Mouse (Mus musculus): Measurements from ENCODE around the gene Foxn3. TPM values are rescaled to one million over a fixed set of nuclear protein-coding genes. Genes with fewer than 3 reads are reported as not detected.

The Foxn3 gene
- polyA plus RNA-seq, 1 experiment, result 61.0 TPM

GRCm38 (mm10) chr12:99381317-99381716 lies 182.1 kb downstream of the Foxn3 start:
- Histone ChIP-seq H3K27ac (ENCODE audit: insufficient read depth, low read length) (no peak overlapping the region), H3K27me3 (ENCODE audit: control insufficient read depth, insufficient read depth, low read length, poor library complexity, severe bottlenecking) (no peaks in the 10 kb centered on the region), H3K9me3 (replicated peaks; ENCODE audit: control insufficient read depth, insufficient read depth, low read length, poor library complexity, severe bottlenecking) (no peaks in the 10 kb centered on the region), H3K9ac (ENCODE audit: low read depth, poor library complexity, severe bottlenecking) (no peak overlapping the region), H3K36me3 (ENCODE audit: control insufficient read depth, insufficient read depth, low read length, poor library complexity, severe bottlenecking) (no peaks in the 10 kb centered on the region), H3K4me1 (ENCODE audit: control insufficient read depth, insufficient read depth, low read length) (peaks cover 8% of the 10 kb centered on the region), H3K4me3 (ENCODE audit: low read depth, low read length) (no peak overlapping the region)
- TF ChIP-seq POLR2A (IDR thresholded peaks at IDR 0.05; ENCODE audit: insufficient read depth, low read length), result no peak
- no peak for TF ChIP-seq EP300 (IDR thresholded peaks at IDR 0.05; ENCODE audit: insufficient read depth, low read depth, low read length)
- no peak for TF ChIP-seq CTCF (IDR thresholded peaks at IDR 0.05; ENCODE audit: low read depth, low read length)

GRCm38 (mm10) chr12:99380855-99381262 lies 182.5 kb downstream of the Foxn3 start:
- Histone ChIP-seq H3K9ac (ENCODE audit: low read depth, poor library complexity, severe bottlenecking) (no peak overlapping the region), H3K36me3 (ENCODE audit: control insufficient read depth, insufficient read depth, low read length, poor library complexity, severe bottlenecking) (no peaks in the 10 kb centered on the region), H3K9me3 (replicated peaks; ENCODE audit: control insufficient read depth, insufficient read depth, low read length, poor library complexity, severe bottlenecking) (no peaks in the 10 kb centered on the region), H3K4me3 (ENCODE audit: low read depth, low read length) (no peak overlapping the region), H3K27me3 (ENCODE audit: control insufficient read depth, insufficient read depth, low read length, poor library complexity, severe bottlenecking) (no peaks in the 10 kb centered on the region), H3K4me1 (ENCODE audit: control insufficient read depth, insufficient read depth, low read length) (peaks cover 8% of the 10 kb centered on the region), H3K27ac (ENCODE audit: insufficient read depth, low read length) (no peak overlapping the region)
- TF ChIP-seq EP300 (IDR thresholded peaks at IDR 0.05; ENCODE audit: insufficient read depth, low read depth, low read length), result no peak
- no peak for TF ChIP-seq CTCF (IDR thresholded peaks at IDR 0.05; ENCODE audit: low read depth, low read length)
- no peak for TF ChIP-seq POLR2A (IDR thresholded peaks at IDR 0.05; ENCODE audit: insufficient read depth, low read length)

- no peaks in the 10 kb centered on the region for H3K9me3 ChIP-seq (replicated peaks; ENCODE audit: control insufficient read depth, insufficient read depth, low read length, poor library complexity, severe bottlenecking)
- H3K27ac ChIP-seq (ENCODE audit: insufficient read depth, low read length), result no peak overlapping the region
- no peaks in the 10 kb centered on the region for H3K36me3 ChIP-seq (ENCODE audit: control insufficient read depth, insufficient read depth, low read length, poor library complexity, severe bottlenecking)
- H3K4me1 ChIP-seq (ENCODE audit: control insufficient read depth, insufficient read depth, low read length), result peaks cover 5% of the 10 kb centered on the region
- H3K27me3 ChIP-seq (ENCODE audit: control insufficient read depth, insufficient read depth, low read length, poor library complexity, severe bottlenecking), result no peaks in the 10 kb centered on the region
- no peak overlapping the region for H3K4me3 ChIP-seq (ENCODE audit: low read depth, low read length)
- TF ChIP-seq EP300 (IDR thresholded peaks at IDR 0.05; ENCODE audit: insufficient read depth, low read depth, low read length), result no peak
- no peak for TF ChIP-seq POLR2A (IDR thresholded peaks at IDR 0.05; ENCODE audit: insufficient read depth, low read length)
- no peak for TF ChIP-seq CTCF (IDR thresholded peaks at IDR 0.05; ENCODE audit: low read depth, low read length)
- H3K9ac ChIP-seq (ENCODE audit: low read depth, poor library complexity, severe bottlenecking), result no peak overlapping the region
These were observed 183.3 kb downstream of the Foxn3 start for GRCm38 (mm10) chr12:99380124-99380523.

GRCm38 (mm10) chr12:99378284-99378683 lies 185.1 kb downstream of the Foxn3 start:
- H3K36me3 ChIP-seq (ENCODE audit: control insufficient read depth, insufficient read depth, low read length, poor library complexity, severe bottlenecking), result no peaks in the 10 kb centered on the region
- no peak overlapping the region for H3K27ac ChIP-seq (ENCODE audit: insufficient read depth, low read length)
- TF ChIP-seq POLR2A (IDR thresholded peaks at IDR 0.05; ENCODE audit: insufficient read depth, low read length) (no peak), EP300 (IDR thresholded peaks at IDR 0.05; ENCODE audit: insufficient read depth, low read depth, low read length) (no peak), CTCF (IDR thresholded peaks at IDR 0.05; ENCODE audit: low read depth, low read length) (no peak)

GRCm38 (mm10) chr12:99377705-99378104 lies 185.7 kb downstream of the Foxn3 start:
- Histone ChIP-seq H3K9ac (ENCODE audit: low read depth, poor library complexity, severe bottlenecking) (no peak overlapping the region), H3K9me3 (replicated peaks; ENCODE audit: control insufficient read depth, insufficient read depth, low read length, poor library complexity, severe bottlenecking) (no peaks in the 10 kb centered on the region), H3K4me1 (ENCODE audit: control insufficient read depth, insufficient read depth, low read length) (peaks cover 8% of the 10 kb centered on the region), H3K4me3 (ENCODE audit: low read depth, low read length) (no peak overlapping the region), H3K27me3 (ENCODE audit: control insufficient read depth, insufficient read depth, low read length, poor library complexity, severe bottlenecking) (no peaks in the 10 kb centered on the region), H3K27ac (ENCODE audit: insufficient read depth, low read length) (no peak overlapping the region), H3K36me3 (ENCODE audit: control insufficient read depth, insufficient read depth, low read length, poor library complexity, severe bottlenecking) (no peaks in the 10 kb centered on the region)
- no peak for TF ChIP-seq POLR2A (IDR thresholded peaks at IDR 0.05; ENCODE audit: insufficient read depth, low read length)
- no peak for TF ChIP-seq CTCF (IDR thresholded peaks at IDR 0.05; ENCODE audit: low read depth, low read length)
- no peak for TF ChIP-seq EP300 (IDR thresholded peaks at IDR 0.05; ENCODE audit: insufficient read depth, low read depth, low read length)

More at GRCm38 (mm10) chr12:99378284-99378683, 185.1 kb downstream of the Foxn3 start:
- Histone ChIP-seq H3K4me3 (ENCODE audit: low read depth, low read length) (no peak overlapping the region), H3K4me1 (ENCODE audit: control insufficient read depth, insufficient read depth, low read length) (peaks cover 8% of the 10 kb centered on the region), H3K9me3 (replicated peaks; ENCODE audit: control insufficient read depth, insufficient read depth, low read length, poor library complexity, severe bottlenecking) (no peaks in the 10 kb centered on the region), H3K9ac (ENCODE audit: low read depth, poor library complexity, severe bottlenecking) (no peak overlapping the region), H3K27me3 (ENCODE audit: control insufficient read depth, insufficient read depth, low read length, poor library complexity, severe bottlenecking) (no peaks in the 10 kb centered on the region)

- Histone ChIP-seq H3K27me3 (ENCODE audit: control insufficient read depth, insufficient read depth, low read length, poor library complexity, severe bottlenecking) (no peaks in the 10 kb centered on the region), H3K9me3 (replicated peaks; ENCODE audit: control insufficient read depth, insufficient read depth, low read length, poor library complexity, severe bottlenecking) (no peaks in the 10 kb centered on the region), H3K4me1 (ENCODE audit: control insufficient read depth, insufficient read depth, low read length) (peaks cover 8% of the 10 kb centered on the region), H3K36me3 (ENCODE audit: control insufficient read depth, insufficient read depth, low read length, poor library complexity, severe bottlenecking) (no peaks in the 10 kb centered on the region), H3K27ac (ENCODE audit: insufficient read depth, low read length) (no peak overlapping the region), H3K9ac (ENCODE audit: low read depth, poor library complexity, severe bottlenecking) (no peak overlapping the region), H3K4me3 (ENCODE audit: low read depth, low read length) (no peak overlapping the region)
- TF ChIP-seq POLR2A (IDR thresholded peaks at IDR 0.05; ENCODE audit: insufficient read depth, low read length), result no peak
- TF ChIP-seq EP300 (IDR thresholded peaks at IDR 0.05; ENCODE audit: insufficient read depth, low read depth, low read length), result no peak
- no peak for TF ChIP-seq CTCF (IDR thresholded peaks at IDR 0.05; ENCODE audit: low read depth, low read length)
These were observed 186.3 kb downstream of the Foxn3 start for GRCm38 (mm10) chr12:99377069-99377468.

Measured in ES-Bruce4 (cell line).